Mouse (Mus musculus) ES-CJ7 (cell line): ENCODE data around the gene Lctl.

ENCODE experiments used
- DNase-seq: peaks from one replicate; pipeline ENCODE4 v3.0.0; 2011; ENCODE audit warnings: low read depth, low spot score

Gene Lctl

DNA sequence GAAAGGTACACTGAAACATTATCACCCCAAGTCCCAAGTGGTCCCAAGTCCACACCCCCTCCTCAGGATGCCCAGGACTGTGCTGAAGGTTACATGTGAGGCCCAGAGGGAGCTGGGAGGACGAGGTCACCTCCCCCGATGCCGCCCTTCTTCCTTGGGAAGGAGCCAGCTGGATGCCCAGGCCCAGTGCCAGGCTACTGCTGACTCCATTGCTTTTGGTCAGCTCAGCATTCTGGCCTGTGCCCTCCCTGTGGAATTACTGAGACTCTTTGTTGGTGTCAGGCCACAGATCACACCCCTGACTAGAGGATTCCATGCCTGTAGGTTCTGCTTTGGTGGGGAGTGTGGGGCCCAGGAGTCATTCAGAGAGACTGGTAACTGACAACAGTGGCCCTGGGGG lies at the start of gene Lctl:
TSS of gene Lctl (plus strand) at position 272 of the 400 bp plus-strand sequence.
- no peak for DNase-seq

DNA sequence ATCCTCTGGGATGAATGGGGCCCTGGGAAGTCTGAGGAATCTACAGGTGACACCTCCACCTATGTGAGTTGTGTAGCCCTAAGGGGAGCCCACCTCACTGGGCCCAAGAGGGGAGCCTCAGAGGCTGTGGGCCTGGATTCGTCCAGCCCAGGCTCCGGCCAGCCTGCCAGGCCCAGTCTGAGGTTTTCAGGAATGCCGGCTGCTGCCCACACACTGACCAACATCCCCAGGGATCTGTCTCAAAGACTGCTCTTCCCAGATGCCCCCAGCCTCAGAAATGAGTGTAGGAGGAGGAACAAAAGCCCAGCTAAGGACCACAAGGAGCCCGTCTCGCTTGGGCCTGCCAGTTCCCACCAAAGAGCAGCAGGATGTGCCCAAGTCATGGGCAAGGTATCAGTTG lies 49.2 kb upstream of the Lctl start:
- DNase-seq: no peak

DNA sequence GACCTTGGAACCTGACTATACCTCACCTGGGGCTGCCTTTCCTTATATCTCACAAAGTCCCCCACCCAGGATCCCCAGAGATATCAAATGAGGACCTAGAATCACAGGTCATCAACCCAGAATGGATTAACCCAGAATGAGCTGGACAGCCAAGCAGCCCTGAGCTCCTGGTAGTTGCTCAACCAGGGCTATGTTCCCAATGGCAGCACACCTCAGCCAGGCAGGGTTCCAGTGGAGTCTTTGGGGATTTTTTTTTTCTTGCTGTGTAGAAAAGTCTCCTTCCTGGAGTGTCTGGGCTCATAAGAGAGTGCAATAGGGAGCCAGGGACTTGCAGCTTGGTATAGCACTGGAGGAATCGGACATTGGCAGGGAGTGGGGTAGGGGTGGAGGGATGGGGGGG lies 48.4 kb upstream of the Lctl start:
- DNase-seq: no peak

DNA sequence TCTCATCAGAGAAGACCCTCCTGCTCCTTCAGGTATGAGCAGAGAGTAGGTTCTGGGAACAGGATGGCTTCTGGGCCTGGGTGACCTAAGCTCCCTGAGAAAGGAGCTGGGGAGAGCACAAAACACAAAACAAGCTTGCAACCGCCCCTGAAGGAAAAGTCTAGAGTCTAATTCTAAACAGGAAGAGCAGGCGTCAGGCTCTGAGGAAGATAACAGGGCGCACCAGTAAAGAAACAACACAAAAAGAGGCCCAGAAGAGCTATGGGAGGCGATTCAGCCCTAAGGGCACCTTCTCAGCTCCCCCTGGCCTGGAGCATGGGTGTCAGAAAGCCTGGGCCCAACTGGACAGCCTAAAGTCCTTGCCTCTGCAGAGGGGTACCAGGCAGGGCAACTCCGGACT lies 47.8 kb upstream of the Lctl start:
- no peak for DNase-seq

DNA sequence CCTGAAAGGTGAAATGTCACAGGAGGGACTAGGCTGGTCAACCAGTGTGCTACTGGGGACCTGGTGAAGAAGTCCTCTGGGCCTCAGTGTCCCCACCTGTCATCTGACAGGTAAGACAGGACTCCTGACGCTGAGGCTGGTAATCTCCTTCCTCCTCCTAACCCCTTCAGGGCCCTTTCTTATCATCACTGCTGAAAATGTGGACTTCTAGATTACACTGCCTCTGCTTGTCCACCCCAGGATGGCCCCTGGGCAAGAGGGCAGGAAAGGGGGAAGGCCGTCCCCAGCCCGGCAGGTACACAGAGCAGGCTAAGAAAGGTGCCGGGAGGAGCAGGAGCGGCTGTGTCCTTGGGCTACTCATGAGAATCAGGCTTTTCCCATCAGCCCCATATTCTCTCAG lies 46.3 kb upstream of the Lctl start:
- DNase-seq: no peak

DNA sequence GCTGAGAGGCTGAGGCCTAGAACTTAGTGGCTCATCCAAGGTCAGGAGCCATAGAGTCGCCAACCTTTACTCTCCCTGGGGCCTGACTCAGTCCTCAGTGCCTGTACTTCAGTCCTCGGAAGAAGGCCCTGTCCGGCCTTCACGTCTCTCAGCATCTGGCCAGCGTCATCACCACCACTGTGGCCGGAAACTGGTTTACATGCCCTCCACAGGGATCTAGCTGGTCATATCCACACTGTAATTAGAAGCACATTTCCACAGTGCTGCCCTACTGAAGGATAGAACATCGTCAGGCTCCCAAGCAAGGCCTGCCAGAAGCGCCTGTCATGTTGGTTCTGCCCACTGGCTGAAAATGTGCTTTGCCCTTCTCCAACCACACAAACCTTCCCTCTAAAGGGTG lies 42.1 kb upstream of the Lctl start:
- DNase-seq: no peak

DNA sequence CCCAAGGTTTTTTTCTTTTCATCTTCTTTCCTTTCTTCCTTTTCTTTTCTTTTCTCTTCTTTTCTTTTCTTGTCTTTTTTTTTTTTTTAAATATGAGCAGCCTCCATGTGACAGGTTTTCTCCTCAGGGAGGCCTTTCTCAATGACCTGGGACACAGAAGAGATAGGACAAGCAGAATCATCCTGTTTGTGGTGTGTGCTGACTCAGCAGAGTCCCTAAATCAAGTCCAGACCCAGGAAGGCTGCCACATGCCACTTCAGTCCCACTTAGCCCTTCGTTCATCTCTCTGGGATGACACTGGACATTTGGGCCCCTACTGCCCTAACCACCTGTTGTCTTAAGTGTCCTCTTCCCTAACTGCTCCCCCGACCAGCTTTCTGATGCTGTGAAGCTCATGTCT lies 40.5 kb upstream of the Lctl start:
- no peak for DNase-seq

DNA sequence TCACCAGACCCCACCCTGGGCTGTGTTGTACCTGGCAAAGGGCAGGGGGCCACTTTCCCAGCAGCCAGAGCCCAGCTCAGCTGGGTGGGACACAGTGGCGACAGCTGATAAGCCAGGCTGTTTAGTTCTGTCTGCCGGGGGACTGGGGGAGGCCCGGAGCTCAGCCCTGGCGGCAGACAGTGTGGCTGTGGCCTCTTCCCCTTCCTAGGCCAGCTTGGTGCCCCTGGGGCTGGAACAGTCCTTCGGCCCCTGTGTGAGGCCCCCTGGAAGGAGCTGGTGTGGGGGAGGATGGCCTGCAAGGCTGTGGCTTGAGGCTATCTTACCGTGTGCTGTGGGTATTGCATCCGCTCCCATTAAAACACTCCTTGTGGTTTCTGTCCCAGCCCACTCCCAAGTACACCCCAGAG lies 38.6 kb upstream of the Lctl start:
- no peak for DNase-seq

DNA sequence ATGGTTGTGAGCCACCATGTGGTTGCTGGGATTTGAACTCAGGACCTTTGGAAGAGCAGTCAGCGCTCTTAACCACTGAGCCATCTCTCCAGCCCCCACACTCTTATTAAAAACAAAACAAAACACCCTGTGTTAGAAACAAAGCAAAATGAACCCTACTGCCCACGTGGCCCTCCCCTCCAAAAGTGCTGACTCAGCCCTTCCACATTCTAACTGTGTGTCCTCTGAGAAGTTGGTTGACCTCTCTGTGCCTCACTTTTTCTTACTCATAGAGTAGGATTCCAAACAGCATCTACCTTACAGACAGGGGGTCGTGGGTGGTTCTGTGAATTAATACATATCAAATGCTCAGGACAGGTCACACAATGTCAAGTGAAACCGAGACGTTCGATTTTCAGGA lies 37.0 kb upstream of the Lctl start:
- no peak for DNase-seq

DNA sequence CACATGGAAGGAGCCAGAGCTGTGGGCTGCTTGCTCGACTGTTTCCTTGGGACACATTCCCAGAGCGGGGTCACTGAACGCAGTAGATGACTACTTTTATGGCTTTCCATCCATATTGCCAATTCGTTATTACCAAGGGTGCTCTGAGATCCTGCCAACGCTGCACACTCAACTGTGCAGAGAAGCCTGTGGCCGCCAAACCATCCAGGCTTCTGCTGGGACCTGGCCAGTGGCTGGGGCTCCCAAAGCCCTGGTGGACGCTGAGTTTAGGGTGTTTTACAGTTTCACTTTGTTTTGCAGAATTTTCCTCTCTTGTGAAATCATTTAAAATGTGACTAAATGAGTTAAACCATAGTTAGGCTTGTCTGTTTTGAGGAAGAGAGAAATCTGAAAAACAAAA lies 32.7 kb upstream of the Lctl start:
- no peak for DNase-seq

DNA sequence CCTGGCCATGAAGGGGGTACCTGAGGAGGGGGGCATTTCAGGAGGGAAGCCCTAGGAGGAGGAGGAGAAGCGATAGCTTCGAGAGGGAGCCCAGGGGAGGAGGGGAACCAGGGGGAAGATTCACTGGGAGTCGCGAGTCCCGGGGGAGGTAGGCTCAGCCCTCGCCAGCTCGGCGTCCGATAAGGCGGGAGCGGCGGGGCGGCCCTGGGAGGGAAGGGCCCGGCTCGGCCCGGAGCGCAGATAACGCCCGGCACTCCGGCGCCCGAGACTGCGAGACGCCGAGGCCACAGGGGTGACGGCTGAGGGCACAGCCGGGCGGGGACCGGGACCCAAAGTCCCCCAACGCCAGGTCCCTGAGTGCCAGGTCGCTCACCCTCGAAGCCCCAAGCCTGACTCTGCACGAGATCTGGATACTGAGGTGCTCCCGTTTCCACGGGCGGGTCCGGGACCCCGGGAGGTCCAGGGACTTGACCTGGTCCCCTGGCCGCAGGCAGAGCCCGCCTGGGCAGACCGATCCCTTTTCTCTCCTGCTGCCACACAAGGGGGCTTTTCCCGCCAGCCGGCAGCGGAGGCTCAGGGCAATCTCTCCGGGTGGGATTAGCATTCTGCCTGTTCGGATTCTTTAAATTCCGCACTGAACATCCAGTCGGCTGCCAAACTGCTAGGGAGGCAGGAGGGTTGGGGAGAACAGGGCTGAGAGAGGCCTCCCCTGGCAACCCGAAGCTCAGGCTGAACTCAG lies 32.1 kb upstream of the Lctl start:
- DNase-seq: peak; percentile 50

DNA sequence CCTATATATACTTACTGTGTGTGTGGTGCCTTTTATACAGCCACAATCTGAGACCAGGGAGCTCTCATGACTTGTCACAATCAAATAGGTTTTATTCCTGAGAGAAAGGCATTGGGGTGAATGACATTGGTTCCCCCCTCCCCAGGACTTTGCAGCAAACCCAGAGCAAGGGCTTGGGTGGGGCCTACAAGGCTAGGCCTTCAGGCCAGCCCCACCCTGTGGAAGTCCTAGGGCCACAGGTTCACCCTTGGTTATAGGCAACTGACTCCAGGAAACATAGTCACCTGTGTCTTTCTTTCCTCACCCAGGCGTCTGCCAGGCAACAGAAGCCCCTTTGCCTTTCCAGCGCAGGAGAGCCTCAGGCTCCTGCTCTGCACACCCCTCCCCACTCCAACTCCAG lies 31.0 kb upstream of the Lctl start:
- no peak for DNase-seq

DNA sequence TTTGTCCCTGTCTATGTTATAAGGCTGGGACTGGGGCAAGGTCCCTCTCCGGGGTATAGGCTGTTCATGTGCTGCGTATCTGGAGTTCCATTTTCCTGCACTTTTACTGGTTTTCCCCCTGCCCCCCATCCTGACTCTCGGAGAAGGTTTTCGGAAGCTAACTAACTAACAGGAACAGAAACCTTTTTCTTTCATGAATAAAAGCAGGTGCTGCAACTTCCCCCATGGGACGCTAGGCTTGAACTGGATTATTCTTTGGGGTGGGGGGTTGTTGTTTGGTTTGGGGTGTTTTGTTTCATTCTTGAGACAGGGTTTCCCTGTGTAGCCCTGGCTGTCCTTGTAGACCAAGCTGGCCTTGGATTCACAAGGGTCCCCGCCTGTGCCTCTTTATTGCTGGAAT lies 30.4 kb upstream of the Lctl start:
- DNase-seq: no peak

DNA sequence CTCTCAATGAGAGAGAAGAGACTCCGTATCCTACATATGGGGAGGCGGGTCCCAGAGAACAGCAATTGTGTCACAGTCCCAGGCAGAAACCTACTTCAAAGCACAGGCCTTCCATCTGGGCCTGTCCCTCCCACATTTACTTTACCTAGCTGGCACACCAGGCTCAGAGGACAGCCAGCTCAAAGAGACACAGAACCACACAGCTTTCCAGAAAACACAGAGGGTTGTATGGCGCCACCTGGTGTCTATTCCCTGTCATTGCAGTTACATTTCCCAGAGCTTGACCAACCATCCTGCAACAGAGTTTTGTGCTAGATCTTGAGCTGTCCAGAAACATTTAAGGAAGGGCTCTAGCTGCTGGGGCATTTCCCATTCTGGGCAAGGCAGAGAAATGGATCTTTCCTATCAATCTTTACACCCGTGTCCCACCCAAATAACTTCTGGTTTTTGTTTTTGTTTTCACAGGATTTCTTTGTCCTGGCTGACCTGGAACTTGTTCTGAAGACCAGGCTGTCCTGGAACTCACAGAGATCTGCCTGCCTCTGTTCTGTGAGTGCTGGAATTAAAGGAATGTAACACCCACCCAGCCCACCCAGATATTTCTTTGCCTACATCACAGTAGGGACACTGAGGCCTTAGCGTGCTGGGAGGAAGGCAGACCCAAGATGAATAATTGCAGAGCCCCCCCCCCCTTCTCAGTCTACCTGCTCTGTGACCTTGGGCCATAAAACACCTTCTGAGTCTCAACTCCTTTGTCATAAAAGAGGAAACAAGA lies 29.3 kb upstream of the Lctl start:
- peak; percentile 80 for DNase-seq

DNA sequence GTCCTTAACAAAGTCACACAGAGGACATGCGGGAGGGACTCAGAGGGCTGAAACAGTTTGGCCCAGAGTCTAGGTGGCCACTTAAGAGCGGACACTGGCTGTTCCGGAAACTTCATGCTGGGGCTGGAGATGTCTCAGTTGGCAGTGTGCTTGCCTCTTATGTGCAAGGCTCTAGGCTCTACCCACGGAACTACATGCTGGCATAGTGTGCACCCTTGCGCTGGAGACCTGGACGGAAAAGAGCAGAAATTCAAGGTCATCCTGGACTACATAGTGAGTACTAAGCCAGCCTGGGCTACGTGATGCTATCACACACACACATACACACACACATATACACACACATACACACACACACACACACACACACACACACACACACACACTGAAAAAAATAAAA lies 28.6 kb upstream of the Lctl start:
- no peak for DNase-seq

DNA sequence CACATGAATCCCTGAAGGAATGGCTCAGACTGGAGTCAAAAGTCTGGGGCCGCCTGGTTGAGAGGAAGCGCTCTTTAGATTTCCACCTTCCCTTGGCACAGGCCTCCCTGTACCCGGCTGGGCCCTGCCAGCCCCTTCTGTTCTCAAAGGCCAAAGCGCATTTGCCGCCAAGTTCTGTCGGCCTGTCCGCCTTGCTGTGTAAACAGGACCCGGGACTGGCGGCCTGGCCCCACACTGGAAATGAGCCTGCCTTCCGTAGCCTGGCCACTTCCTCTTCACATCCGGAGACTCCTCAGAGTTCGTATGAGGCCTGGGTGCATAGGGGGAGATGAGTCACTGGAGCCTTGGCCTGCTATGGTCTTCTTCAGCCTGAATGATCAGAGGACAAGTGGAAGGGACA lies 27.9 kb upstream of the Lctl start:
- no peak for DNase-seq

DNA sequence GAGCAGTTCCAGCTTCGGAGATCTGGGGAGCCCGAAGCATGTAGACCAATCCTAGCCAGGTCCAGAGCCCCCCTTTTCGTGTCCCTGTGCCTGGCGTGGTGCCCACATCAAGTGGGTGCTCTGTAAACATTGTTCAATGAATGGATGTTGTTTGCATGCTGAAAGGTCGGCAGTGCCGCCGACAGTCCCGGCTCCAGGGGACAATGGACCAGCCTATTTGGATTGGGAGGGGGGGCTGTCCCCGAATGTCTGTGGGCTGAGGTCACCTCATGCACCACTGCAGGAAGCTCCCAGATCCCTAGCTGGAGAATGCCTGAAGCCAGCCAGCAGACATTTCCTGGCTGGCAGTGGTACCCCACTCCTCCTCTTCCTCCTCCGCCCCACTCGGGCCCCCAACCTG lies 22.9 kb upstream of the Lctl start:
- no peak for DNase-seq

DNA sequence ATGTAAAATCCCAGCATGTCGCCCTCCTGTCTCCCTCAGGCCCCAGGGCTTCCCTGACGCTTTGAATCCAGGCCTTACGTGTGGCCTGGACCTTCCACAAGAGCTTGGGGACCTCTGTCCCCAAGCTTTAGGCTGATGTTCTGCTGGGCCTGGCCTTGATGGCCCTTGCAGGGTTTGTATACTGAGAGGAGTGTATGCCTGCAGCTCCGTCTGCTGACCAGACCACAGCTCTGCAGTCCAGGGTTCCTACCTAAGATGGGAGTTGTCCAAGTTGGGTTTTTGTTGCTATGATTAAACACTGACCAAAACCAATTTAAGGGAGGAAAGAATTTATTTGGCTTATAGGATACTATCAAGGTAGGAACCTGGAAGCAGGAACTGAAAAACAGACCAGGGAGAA lies 18.7 kb upstream of the Lctl start:
- DNase-seq: no peak

DNA sequence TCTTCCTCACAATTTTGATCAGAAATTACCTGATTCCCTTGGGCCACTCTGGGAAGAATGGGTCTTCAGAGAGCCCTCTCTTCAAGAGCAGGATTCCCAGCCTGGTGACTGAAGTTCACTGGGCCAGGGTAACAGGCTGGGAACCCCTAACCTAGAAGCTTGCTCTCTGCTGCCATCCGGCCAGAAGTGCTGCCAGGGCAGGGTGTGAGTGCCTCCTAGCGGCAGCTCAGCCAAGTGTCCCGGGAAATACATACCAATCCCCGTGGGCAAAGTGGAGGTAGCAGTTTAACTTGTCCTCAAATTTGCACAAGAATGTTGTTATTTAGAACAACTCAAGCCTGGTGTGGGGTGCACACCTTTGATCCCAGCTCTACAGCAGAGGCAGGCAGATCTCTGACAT lies 16.5 kb upstream of the Lctl start:
- peak; percentile 87 for DNase-seq

DNA sequence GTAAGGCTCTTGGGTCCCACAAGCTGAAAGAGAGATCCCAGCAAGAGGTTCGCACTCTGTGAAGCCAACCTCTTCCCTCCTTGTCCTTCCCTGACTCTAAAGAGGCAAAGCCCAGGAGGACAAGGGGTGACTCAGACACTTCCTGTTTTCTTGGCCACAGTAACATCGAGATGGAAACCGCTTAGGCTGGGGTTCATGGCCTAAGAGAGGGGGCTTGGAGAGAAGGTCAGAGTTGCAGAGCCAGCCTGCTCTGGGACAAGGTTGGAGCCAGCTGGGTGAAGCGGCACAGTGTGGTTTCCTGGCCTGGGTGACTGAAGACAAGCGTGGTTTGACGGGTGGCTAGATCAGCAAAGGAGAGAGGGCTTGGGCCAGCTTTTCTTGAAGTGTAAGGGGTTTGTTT lies 11.6 kb upstream of the Lctl start:
- DNase-seq: no peak

DNA sequence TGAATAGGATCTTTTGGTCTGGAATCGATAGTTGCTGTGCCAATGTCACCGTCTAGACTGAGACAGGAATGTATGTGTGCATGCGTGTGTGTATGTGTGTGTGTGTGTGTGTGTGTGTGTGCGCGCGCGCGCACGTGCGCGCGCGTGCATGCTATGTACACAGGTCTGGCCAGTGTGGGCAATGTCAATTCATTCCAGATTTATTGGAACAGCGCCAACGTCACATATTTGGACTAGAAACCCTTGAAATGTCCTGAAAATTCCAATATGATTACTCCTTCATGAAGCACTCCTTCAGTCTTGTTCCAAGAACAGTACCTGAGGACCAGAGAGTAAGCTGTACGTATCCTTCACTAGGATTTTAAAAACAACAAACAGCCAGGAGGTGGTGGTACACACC lies 6.4 kb upstream of the Lctl start:
- DNase-seq: no peak

DNA sequence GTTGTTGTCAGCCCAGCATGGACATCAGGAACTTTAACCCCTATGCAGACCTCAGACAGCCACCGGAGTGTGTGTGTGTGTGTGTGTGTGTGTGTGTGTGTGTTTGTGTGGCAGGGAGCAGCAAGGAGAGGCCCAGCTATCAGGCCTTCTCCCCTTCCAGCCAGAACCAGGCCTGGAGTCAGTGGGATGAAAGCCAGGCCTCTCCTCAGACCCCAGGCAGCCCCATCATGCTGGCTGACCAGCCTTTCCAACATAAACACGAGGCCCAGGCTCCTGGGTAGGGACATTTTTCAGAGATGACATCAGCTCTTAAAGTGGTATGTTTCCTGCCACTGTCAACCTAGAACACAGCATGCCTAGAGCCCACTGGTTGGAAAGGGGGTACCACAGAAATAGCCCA lies 2.3 kb upstream of the Lctl start:
- no peak for DNase-seq

DNA sequence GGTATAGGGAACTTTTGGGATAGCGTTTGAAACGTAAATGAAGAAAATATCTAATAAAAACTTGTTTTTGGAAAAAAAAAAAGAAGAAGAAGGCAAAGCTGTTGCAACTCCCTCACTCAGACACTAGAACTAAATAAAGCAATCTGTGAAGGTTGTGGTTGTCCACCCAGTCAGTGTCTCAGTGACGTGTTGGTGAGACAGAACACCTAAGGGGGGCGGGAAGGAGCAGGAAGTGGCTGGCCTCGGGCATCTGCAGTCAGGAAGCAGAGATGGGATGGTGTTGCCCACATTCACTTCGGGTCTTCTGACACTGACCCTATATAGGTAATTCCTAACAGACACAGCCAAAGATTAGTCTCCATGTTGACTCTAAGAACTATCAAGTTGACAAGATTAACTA lies 1.2 kb upstream of the Lctl start:
- DNase-seq: no peak

DNA sequence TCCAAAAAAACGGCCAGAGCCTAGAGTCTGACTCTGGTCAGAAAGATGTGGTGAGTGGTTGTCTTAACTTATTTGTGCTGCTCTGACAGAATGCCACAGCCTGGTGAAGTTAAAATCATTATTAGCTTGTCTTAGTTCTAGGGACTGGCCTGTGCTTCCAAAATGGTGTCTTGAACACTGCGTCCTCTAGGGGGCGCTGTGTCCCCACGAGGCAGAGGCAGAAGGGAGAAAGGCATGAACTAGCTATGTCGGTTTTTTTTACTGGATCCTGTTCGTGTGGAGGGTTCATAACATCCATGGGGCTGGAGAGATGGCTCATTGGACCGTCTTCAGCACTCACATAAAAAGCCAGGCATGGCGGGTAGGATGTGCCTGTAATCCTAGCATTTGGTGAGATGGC lies 3.0 kb downstream of the Lctl start:
- peak; percentile 92 for DNase-seq
